Comparison of ENCODE assay signal across 8 mouse cellular contexts in genomic region chr6:77242601-77243406, GRCm38 (mm10). TPM values are rescaled to one million over a fixed set of nuclear protein-coding genes. Genes with fewer than 3 reads are reported as not detected.
DNase-seq lines count a peak whose midpoint lies in the region; ATAC-seq and TF ChIP-seq lines count a peak whose summit lies in the region.

Gene Lrrtm1 (plus strand): TSS chr6:77242689.

- peaks cover 17% of the 10 kb centered on the region for H3K4me1 ChIP-seq in heart, embryonic 12.5 days (replicated peaks)
- H3K4me1 ChIP-seq in kidney, embryonic 14.5 days (ENCODE audit: control insufficient read depth, insufficient read depth, low read length): 0 out of 2 replicates have a peak, but pooled peaks cover 6% of the 10 kb centered on the region
- H3K4me1 ChIP-seq in limb, embryonic 12.5 days (replicated peaks): peaks cover 17% of the 10 kb centered on the region
- H3K4me1 ChIP-seq in olfactory bulb, adult 2 months (ENCODE audit: control insufficient read depth, insufficient read depth, low read length): peaks cover 18% of the 10 kb centered on the region

- peak within 1 kb of the TSS; percentile 47 for H3K9ac ChIP-seq in heart, embryonic 12.5 days
- peak within 1 kb of the TSS; percentile 55; the same call in 1 of the 2 replicates for H3K9ac ChIP-seq in kidney, embryonic 14.5 days (ENCODE audit: low read depth, low read length)
- peak within 1 kb of the TSS; percentile 51 for H3K9ac ChIP-seq in limb, embryonic 12.5 days (replicated peaks)

- under 1% methylated on average over 53 of the region's 53 CpGs for WGBS in heart, embryonic 12.5 days
- WGBS in kidney, embryonic 14.5 days: under 1% methylated on average over 52 of the region's 53 CpGs
- WGBS in limb, embryonic 12.5 days: under 1% methylated on average over 53 of the region's 53 CpGs
- WGBS in olfactory bulb, adult 2 months: under 1% methylated on average over 53 of the region's 53 CpGs

- no peak within 1 kb of the TSS for H3K27ac ChIP-seq in heart, embryonic 12.5 days (ENCODE audit: poor library complexity, severe bottlenecking)
- H3K27ac ChIP-seq in kidney, embryonic 14.5 days (ENCODE audit: low read depth, low read length): no peak within 1 kb of the TSS
- no peak within 1 kb of the TSS for H3K27ac ChIP-seq in limb, embryonic 12.5 days
- no peak within 1 kb of the TSS for H3K27ac ChIP-seq in olfactory bulb, adult 2 months (ENCODE audit: insufficient read depth, low read depth, low read length)

- intact Hi-C loops in heart, postnatal 25 days (cut with DNase I): no loop called here

- H3K4me3 ChIP-seq in heart, embryonic 12.5 days: peak within 1 kb of the TSS; percentile 49
- peak within 1 kb of the TSS; percentile 49 for H3K4me3 ChIP-seq in kidney, embryonic 14.5 days (ENCODE audit: low read length)
- peak within 1 kb of the TSS; percentile 48 for H3K4me3 ChIP-seq in limb, embryonic 12.5 days (replicated peaks)
- peak within 1 kb of the TSS; percentile 61 for H3K4me3 ChIP-seq in olfactory bulb, adult 2 months (ENCODE audit: insufficient read depth, low read depth, low read length)

- TF ChIP-seq CTCF in olfactory bulb, adult 2 months (IDR thresholded peaks at IDR 0.05; ENCODE audit: insufficient read depth, low read depth, low read length): no peak

- peak; percentile 82 for ATAC-seq in heart, embryonic 12.5 days (ENCODE audit: insufficient number of reproducible peaks, low FRiP score)
- peak; percentile 83 for ATAC-seq in kidney, embryonic 14.5 days (ENCODE audit: low FRiP score, low TSS enrichment)
- peak; percentile 82; the same call in 1 of the 2 replicates for ATAC-seq in limb, embryonic 12.5 days (ENCODE audit: insufficient number of reproducible peaks, insufficient read depth, low FRiP score, low TSS enrichment, low read depth)

- H3K27me3 ChIP-seq in heart, embryonic 12.5 days (replicated peaks): peaks cover 56% of the 10 kb centered on the region
- peaks cover 52% of the 10 kb centered on the region for H3K27me3 ChIP-seq in kidney, embryonic 14.5 days (ENCODE audit: control insufficient read depth, insufficient read depth, low read length)
- H3K27me3 ChIP-seq in limb, embryonic 12.5 days: peaks cover 71% of the 10 kb centered on the region

- peak within 1 kb of the TSS; percentile 97 for H3K4me2 ChIP-seq in heart, embryonic 12.5 days
- peak within 1 kb of the TSS; percentile 92 for H3K4me2 ChIP-seq in kidney, embryonic 14.5 days (replicated peaks; ENCODE audit: low read depth, low read length)
- peak within 1 kb of the TSS; percentile 87 for H3K4me2 ChIP-seq in limb, embryonic 12.5 days

- DNase-seq in heart, postnatal 25 days (ENCODE audit: low spot score): no peak
- peak; percentile 38 for DNase-seq in cerebellum, adult 9-10 months
- DNase-seq in forelimb bud, embryonic 11.5 days (ENCODE audit: low read depth, low spot score): peak; percentile 39
- DNase-seq in T-cell, adult 2 months (ENCODE audit: low spot score): no peak

- no peak for TF ChIP-seq POLR2A in olfactory bulb, adult 2 months (IDR thresholded peaks at IDR 0.05; ENCODE audit: insufficient read depth, low read depth, low read length)

- H3K9me3 ChIP-seq in heart, embryonic 12.5 days (replicated peaks): no peaks in the 10 kb centered on the region
- no peaks in the 10 kb centered on the region for H3K9me3 ChIP-seq in kidney, embryonic 14.5 days (ENCODE audit: control insufficient read depth, low read length)
- no peaks in the 10 kb centered on the region for H3K9me3 ChIP-seq in limb, embryonic 12.5 days

- no peaks in the 10 kb centered on the region for H3K36me3 ChIP-seq in heart, embryonic 12.5 days
- no peaks in the 10 kb centered on the region for H3K36me3 ChIP-seq in kidney, embryonic 14.5 days (ENCODE audit: control insufficient read depth, insufficient read depth, low read length)
- no peaks in the 10 kb centered on the region for H3K36me3 ChIP-seq in limb, embryonic 12.5 days

RNA-seq across cellular contexts. Expression of gene Lrrtm1, which starts in this region (rescaled TPM):
- 0.83 and 1.1 TPM in 2 replicates for polyA plus RNA-seq in heart, embryonic 12.5 days (2016; fragmentation: Nextera tagmentation; extraction: Ambion mirVana)
- total RNA-seq in heart, postnatal 25 days (2021): not detected
- polyA plus RNA-seq in kidney, embryonic 14.5 days (2014; fragmentation: Nextera tagmentation; extraction: Ambion mirVana): 4.2 and 5.0 TPM in 2 replicates
- polyA plus RNA-seq in limb, embryonic 12.5 days (2016; fragmentation: Nextera tagmentation; extraction: Ambion mirVana): 5.1 and 5.6 TPM in 2 replicates
- polyA plus RNA-seq in olfactory bulb, adult 2 months (2012; ENCODE audit: insufficient read depth, insufficient read length, low replicate concordance, missing spikeins): not detected in 2 replicates

Comparison
In these comparisons a context has a peak if more than half of its experiments do, and no peak if none do; other contexts are left out.
1. DNase-seq: peak in cerebellum, adult 9-10 months (single experiment) and forelimb bud, embryonic 11.5 days (single experiment); none in heart, postnatal 25 days (single experiment) and T-cell, adult 2 months (single experiment).
2. Peak in every context shown above with its lines, with median percentiles within 50 percentile points of each other: ATAC-seq, H3K4me2 ChIP-seq, H3K4me3 ChIP-seq and H3K9ac ChIP-seq.